Mouse (Mus musculus) gastrocnemius, adult 8-10 months (tissue): ENCODE data around the gene Shisal2a. TPM values are rescaled to one million over a fixed set of nuclear protein-coding genes. Genes with fewer than 3 reads are reported as not detected.

ENCODE experiments used
- DNase-seq, 2 experiments: peaks; one replicate each; pipeline ENCODE4 v3.0.0; 2022; ENCODE audit warnings: low spot score in 2 of 2
- total RNA-seq, 4 experiments: library from RNA; stranded (reverse); gene quantifications; 2 replicates each; pipeline ENCODE4 v1.2.4; 2022

The Shisal2a gene
- total RNA-seq, 4 experiments from 2014 or later = not detected

DNA sequence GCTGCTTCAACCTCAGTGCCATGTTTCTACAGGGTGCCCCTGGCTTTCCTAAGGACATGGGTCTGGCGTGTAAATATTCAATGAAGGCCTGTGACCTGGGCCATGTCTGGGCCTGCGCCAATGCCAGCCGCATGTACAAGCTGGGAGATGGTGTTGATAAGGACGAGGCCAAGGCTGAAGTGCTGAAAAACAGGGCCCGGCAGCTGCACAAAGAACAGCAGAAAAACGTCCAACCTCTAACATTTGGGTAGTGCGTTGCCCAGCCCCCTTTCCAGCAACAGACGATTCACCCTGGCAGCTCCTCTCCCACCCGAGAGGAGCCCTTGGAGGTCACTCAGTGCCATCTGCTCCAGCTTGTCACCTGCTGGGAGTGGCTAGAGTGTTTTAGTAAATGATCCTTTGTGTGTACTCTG lies 44.8 kb downstream of the Shisal2a start:
- no peak for DNase-seq

DNA sequence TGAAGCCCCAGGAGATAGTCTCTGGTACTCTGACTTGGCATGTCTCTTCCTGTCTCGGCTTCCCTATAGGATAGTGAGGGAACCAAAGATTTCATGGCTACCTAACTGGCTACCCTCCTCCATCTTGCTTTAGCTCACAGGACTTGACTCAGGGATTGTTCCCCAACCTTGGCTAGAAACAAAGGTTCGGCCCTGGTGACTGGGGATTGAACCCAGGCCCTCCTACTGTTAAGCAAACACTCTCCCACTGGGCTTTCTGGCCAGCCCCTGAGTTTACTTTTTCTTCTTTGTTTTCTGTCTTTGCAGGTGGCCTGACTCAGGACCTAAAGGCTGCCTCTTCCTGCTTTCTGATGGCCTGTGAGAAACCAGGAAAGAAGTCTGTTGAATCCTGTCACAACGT lies 45.3 kb downstream of the Shisal2a start:
- no peak for DNase-seq

GRCm38 (mm10) chr4:108336765-108337164 lies 46.4 kb downstream of the Shisal2a start:
- DNase-seq = no peak

DNA sequence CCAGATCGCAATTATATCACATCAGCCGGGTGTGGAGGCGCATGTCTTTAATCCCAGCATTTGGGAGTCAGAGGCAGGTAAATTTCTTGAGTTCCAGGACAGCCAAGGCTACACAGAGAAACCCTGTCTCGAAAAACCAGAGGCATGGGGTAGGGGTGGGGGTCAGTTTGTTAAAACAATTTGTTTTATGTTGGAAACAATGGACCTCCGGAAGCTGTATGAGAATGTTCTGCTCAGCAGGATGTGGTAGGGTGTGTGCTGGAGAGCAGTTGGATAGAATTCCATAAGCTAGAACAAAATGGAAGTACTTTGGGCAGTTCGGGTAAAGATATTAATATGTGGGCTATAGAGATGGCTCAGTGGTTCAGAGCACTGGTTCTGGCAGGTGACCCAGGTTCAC lies 47.7 kb downstream of the Shisal2a start:
- DNase-seq = no peak

- DNase-seq = no peak
These were observed 51.1 kb downstream of the Shisal2a start for GRCm38 (mm10) chr4:108332041-108332440.

GRCm38 (mm10) chr4:108329840-108330239 lies 53.3 kb downstream of the Shisal2a start:
- no peak for DNase-seq

GRCm38 (mm10) chr4:108327730-108328484 lies 55.2 kb downstream of the Shisal2a start, which contains the start of gene Coa7:
Gene Coa7 (plus strand): TSS chr4:108328140.
- DNase-seq = peak; percentile 94 to 95

GRCm38 (mm10) chr4:108327071-108327579 lies 56.0 kb downstream of the Shisal2a start:
- DNase-seq = no peak

GRCm38 (mm10) chr4:108323588-108323987 lies 59.6 kb downstream of the Shisal2a start:
- no peak for DNase-seq

- DNase-seq = no peak
These were observed 62.3 kb downstream of the Shisal2a start for GRCm38 (mm10) chr4:108320627-108321380.

DNA sequence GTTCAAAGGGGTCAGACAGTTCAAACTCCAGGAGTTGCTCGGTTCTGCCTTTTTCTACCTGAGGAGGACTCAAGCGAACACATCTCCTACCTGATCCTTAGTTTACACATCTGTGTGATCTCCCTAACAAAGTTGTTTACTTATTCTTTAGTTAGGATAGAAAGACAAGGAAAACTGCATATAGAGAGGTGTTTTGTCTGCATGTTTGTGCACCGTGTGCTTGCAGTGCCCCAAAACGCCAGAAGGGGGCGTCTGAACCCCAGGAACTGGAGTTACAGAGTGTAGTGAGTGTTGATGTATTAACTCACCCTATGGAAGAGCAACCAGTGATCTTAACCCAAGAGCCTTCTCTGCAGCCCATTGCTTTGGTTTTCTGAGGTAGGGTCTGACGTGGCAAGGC lies 63.4 kb downstream of the Shisal2a start:
- no peak for DNase-seq

GRCm38 (mm10) chr4:108318649-108319615 lies 64.2 kb downstream of the Shisal2a start:
- no peak for DNase-seq

Other genes starting within 250 kb of the Shisal2a start
- gene Scp2, start 238.4 kb downstream of the Shisal2a start, total RNA-seq = 100 to 1,000 TPM; 159 to 176 (median 161) TPM
- 1 to 10 TPM; 6.3 to 9.1 (median 7.4) TPM for gene Echdc2, start 217.9 kb downstream of the Shisal2a start, total RNA-seq
- gene Zyg11a, start 165.3 kb downstream of the Shisal2a start, total RNA-seq = 1 to 10 TPM in 3 of 4 experiments, under 1 TPM in 1; 0.56 to 1.6 (median 1.2) TPM
- gene Zyg11b, start 82.3 kb downstream of the Shisal2a start, total RNA-seq = 10 to 100 TPM; 58.6 to 67.0 (median 65.0) TPM
- 10 to 100 TPM; 26.4 to 40.8 (median 33.7) TPM for gene Coa7, start 55.2 kb downstream of the Shisal2a start, total RNA-seq
- 10 to 100 TPM in 1 of 4 experiments, 1 to 10 TPM in 3; 5.0 to 11.8 (median 5.7) TPM for gene Gpx7, start 23.6 kb upstream of the Shisal2a start, total RNA-seq
- 10 to 100 TPM; 16.8 to 33.6 (median 19.6) TPM for gene Tut4, start 76.1 kb upstream of the Shisal2a start, total RNA-seq
- 10 to 100 TPM; 10.6 to 13.4 (median 12.6) TPM for gene Prpf38a, start 196.0 kb upstream of the Shisal2a start, total RNA-seq
- gene Orc1, start 196.1 kb upstream of the Shisal2a start, total RNA-seq = not detected
- 10 to 100 TPM; 17.2 to 21.1 (median 19.7) TPM for gene Cc2d1b, start 236.6 kb upstream of the Shisal2a start, total RNA-seq